Mouse (Mus musculus): Measurements from ENCODE around the gene Ssbp2. TPM values are rescaled to one million over a fixed set of nuclear protein-coding genes. Genes with fewer than 3 reads are reported as not detected.

The Ssbp2 gene
- total RNA-seq, 2 experiments from 2014 or later: 56.3 to 62.0 TPM

DNA sequence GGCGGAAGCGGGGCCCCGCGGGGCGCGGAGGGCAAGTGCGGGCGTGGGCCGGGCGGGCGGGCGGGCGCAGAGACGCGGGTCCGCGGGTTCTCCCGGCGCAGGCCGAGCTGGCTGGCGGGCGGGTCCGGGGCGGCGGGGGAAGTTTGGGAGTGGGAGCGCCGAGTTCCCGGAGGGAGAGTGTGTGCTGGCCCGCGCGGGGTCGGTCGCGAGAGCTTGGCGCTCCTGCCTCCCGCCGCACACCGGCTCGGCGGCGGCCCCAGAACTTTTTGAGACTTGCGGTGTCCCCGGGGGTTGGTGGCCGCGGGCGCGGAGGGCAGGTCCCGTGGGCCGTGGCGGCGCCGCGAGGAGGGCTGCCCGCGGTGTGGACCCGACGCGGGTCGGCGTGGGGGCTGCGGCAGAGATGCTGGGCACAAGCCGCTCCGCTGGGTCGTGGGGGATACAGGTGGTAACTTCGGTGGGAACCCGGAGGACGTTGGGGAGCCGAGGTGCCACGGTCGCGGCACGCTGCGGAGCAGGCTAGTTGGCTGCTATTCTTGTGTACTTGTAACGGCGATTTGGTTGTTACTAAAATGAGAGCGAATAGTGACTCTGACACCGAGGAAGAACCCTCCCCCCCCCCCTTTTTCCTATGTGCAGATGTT lies 1.7 kb downstream of the Ssbp2 start:
- peak; percentile 52 for DNase-seq

DNA sequence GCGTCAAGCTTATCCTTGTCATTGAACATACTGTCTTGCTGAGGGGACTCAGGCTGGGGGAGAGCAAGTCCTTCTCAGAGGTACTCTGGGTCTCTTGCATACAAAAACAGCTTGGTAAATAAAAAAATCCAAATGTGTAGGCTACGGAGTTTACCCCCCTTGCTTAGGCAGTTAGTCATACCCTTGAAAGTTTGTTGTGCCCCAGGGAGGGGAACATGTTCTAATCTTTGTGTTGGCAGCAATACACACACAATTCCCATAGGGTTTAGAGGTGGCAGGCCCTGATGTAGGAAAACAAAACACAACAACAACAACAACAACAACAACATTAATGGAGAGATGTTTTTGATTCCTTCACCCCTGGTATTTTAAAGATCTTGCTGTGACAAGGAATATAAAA lies 2.3 kb downstream of the Ssbp2 start:
- DNase-seq: no peak

DNA sequence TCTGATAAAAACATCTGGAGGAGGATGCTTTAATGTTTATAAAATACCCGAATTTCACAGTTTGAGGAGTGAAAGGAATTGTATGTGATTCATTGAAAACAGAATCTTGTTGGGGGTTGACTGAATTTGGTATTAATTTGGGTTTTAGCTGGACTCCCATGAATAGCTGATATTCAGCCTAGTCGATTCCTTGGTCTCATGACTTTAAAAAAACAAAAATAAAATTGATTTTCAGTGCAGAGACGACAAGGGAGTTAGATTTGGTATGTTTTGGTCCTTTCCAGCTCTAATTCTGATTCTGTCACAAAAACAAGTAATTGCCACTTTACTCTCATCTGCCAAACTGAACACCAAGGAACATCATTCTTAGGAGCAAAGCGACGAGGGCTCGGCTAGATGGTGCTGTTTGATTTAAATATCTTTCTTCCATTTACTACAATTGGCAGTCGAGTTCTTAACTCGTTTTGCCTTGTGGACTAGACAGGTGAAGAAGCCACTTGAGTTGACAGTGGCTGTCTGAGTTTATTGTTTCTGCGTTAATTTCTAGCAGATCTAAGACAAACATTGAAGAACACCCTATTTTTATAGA lies 2.9 kb downstream of the Ssbp2 start:
- DNase-seq: peak; percentile 26

DNA sequence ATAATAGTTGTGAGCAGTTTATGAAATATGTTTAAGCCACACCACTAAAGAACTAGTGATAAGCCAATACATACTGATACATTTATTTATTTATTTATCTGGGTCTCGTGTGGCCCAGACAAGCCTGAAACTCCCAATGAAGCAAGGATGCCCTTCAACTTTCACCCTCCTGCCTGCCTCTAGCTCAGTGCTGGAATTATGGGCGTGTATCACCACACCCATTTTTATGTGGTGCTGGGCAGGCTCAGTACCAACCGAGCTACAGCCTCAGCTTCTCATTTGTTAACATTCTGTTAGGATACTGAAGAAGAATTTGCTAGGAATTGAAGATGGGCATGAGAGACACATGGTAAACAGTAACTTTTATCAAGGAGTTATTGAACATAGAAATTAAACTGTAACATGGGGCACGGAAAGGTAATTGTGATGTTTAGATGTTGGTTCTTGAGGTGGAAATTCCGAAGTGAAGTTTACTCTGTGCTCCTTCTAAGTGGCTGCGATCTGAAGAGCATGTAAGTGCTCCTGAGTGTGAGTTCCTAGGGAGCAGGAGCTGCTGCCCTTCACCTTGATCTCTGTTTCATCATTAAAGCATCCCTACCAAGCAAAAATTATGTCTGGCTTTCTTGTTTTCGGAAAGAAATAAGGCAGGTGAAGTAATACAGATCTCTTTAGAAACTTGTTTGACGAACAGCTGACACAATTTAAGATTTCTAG lies 5.1 kb downstream of the Ssbp2 start:
- no peak for DNase-seq

DNA sequence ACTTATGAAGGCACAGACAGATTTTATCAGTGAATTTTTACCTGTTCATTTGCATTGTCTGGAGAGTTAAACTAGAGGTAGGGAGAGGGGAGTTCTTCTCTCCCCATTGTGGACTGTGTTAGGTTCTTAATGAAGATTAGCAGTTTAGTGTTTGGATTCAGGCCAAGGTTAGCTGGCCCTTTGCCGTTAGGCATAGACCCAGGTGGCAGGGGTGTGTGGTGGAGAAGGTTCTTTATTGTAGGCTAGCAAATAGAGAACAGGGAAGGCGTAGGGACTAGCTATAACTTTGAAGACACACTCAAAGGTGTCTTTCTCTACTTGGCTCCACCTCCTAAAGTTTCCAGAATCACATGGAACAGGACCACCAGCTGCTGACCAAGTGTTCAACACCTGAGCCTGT lies 11.5 kb downstream of the Ssbp2 start:
- DNase-seq: peak; percentile 62

DNA sequence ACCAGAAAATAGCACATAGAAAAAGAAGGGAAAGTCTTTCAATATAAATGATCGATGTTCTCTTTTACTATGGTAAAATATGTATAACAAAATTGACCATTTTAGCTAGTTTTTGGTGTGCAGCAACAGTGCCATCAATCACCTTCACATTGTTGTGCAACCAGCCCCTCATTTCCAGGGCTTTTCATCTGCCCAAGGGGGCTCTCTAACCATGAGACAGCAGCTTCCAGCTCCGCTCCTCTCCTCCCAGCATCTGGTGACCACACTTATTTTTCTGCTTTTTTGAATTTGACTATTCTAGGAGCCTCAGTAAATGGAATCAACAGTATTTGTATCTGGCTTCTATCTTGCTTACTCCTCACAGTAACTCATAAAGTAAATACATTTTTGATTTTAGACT lies 11.9 kb downstream of the Ssbp2 start:
- no peak for DNase-seq

DNA sequence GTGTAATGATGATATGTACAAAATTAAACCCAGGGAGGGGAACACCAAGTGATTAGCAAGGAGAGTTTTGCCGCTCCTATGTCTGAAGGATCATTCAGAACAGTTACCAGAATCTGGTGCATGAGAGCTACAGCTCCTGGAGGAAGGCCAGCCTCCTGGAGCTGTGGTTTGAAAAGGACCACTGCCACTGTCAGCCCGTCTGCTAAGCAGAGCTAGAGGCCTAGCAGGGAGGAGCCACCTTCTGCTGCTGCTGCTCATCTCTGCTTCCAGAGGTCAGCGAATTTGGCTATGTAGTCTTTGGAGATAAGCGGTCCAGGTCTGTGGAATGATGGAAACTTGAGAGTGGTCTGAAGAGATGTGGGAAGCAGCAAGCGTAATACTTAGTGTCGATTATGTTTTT lies 13.4 kb downstream of the Ssbp2 start:
- peak; percentile 16 for DNase-seq

DNA sequence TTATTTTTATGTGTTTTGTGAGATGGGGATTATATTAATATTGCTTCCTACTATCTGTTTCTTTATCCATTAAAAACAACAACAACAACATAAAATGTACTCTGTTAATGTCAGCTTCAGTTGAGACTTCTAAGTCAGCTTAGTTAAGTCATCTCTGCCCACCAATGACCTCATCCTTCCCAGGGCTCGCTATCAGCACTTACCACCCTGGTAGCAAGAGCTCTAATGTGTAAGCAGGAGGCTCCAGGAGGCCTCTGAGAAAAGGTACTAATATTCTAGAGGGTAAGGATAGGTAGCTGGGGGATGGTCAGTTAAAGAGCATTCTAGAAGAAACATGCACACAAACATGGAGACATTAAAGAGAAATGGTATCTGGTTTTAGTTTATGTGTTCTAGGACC lies 13.9 kb downstream of the Ssbp2 start:
- no peak for DNase-seq

DNA sequence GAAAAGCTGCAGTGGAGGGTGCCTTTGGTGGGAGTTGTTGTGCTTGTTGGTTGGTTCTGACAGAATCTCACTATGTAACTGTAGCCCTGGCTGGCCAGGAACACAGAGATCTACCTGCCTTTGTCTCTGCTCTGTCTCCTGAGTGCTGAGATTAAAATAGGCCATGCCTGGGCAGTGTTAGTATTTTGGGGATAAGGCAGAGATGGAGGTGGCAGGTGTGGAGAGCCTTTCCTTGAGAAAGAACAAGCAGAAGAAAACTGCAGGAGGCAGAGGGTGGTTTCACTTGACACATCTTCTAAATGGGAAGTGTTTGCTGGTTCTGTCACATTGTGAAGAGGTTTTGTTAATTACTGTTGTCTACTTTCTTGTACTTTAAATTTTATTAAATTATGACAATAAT lies 15.8 kb downstream of the Ssbp2 start:
- DNase-seq: no peak

DNA sequence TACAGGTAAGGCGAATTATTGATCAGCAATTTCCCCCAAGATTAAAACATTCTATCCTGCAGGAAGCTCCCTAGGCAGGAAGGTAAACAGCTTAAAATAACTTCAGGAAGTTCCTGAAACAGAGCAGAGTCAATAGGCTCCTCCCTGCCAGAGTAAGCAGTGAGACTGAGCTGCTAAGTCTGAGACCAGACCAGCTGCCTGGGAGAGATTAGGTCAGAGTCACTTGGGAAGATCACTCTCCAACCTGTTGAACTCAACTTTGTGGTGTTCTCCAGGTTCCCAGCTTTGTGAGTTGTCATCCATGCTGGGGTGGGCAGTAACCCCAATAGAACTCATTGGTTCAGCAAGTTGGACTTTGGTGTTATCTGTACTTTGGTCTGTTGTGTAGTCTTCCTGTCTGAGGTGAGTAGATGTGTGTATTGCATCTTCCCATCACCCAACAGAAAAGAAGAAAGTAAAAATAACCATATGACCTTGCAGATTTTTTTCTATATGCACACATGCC lies 16.6 kb downstream of the Ssbp2 start:
- no peak for DNase-seq

DNA sequence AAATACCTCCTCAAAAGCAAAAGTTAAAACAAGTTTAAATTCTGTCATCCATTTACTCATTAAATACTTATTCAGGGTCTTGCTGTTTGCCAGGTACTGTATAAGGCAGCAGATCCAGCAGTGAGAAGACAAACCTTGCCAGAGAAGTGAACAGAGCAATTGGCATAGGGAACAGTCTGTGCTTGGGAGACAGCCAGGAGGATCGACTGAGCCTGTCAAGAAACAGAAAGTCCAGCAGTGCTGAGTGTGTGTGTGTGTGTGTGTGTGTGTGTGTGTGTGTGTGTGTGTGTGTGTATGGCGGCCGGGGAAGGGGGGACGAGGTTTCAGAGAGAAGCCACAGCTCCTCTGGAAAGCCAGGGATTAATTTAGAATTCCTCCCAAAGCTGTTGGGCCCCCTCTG lies 17.9 kb downstream of the Ssbp2 start:
- peak; percentile 68 for DNase-seq

DNA sequence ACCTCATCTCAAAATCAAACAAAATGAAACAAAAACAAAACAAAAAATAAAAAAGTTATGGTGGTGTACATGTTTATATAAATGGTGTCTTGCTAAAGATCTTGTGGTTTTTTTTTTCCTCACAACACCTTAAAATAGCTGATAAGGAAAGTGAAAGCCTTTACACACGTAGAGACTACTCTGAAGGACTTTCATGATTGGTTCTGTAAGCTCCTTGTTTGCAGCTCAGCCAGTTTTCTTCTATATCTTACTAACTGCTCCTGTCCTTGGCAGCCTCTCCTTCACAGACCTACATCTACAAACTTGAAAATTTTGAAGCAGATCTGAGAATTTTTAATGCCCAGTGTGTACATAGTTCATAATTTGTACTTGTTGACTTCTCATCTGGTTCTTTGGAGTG lies 24.2 kb downstream of the Ssbp2 start:
- no peak for DNase-seq

DNA sequence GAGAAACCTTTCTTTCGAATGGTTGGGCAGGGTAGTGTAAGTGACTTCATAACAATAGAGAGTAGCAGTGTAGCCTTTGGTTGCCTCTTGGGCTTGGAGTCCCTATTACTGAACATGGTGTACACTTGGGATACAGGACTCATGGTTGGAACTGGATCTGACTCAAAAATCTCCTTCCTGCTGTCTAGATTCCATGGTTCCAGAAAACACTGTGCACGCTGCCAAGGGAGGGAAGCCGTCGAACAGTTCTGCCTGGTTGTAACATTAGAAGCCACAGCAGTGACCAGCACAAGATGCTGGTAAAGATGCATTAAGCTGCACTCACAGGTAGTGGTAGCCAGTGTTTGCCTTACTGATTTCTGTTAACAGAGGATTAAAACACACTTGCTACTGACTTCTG lies 32.0 kb downstream of the Ssbp2 start:
- no peak for DNase-seq

DNA sequence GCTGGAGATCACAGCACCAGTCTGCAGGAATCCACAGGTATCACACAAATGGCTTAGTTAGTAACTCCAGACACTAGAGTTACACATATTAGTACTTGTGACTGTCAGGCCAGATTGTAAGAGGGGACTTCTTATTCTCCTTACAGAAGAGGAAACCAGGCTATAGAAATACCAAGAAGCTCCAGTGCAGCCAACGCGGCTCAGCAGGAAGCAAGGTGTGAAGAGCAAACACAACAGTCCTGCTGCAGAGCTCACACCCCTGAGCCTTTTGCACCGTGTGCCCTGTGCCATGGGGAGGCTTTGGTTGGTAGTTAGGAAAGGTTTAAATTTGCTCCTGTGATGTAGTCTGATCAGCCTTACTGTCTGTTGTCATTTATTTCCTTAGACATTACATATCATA lies 37.0 kb downstream of the Ssbp2 start:
- DNase-seq: no peak

DNA sequence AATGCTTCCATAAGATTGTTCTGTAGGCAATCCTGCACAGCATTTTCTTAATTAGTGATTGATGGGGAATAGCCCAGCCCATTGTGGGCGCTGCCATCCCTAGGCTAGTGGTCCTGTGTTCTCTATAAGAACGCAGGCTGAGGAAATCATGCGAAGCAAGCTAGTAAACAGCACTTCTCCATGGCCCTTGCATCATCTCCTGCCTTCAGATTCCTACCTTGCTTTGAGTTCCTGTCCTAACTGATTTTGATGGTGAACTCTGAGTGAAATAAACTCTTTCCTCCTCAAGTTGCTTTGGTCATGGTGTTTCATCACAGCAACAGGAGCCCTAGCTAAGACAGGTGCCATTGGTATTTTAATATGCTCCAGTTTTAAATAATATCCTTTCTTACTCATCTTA lies 41.7 kb downstream of the Ssbp2 start:
- no peak for DNase-seq

DNA sequence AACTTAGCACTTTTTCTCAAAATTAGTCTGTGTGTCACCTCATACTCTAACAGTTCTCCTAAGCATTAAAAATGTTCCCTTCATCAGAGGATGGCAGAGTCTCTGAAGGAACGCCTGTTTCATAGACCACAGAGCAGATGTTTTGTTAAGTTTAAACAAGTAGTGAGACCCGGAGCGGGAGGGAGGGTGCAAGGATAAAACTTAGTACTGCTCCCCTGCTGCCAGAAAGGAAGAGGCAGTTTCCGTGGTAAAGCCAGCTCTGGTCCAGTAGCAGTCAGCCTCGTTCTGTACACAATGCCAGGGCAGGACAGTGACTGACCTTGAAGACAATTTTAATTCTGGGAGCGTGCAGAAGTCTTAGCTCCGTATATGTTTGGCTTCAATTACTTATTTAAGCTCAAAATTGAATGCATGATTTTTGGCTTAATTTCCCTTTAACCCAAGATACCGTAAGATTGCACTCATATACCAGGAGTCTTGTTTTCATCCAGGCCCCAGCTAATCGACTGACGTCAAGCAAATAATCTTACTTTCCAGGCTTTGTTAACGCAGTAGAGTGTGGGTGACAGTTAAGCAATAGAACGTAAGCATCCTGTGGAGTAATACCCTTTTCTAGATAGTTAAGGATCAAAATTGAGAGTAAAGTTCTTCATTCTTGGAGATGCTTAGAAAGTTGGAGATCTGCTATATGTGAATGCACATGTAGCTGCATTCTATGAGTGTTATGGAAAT lies 42.7 kb downstream of the Ssbp2 start:
- DNase-seq: no peak

DNA sequence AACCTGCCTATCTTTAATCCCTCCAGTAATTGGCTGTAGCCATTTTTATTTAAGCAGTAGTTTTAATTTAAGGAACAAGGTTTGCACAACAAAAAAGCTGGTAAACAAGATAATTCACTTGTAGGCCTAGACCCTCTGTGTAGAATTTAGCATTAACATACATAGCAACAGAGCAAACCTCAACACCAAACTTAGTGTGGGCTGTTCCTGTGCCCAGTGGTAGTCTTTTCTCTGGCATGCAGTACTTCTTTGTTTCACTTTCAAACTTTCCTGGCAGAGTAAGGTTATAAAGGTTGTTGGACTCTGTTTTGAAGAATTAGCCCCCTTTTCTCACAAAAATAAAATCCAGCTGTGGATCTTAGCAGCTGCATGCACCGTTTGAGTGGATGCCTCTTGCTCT lies 48.9 kb downstream of the Ssbp2 start:
- no peak for DNase-seq

DNA sequence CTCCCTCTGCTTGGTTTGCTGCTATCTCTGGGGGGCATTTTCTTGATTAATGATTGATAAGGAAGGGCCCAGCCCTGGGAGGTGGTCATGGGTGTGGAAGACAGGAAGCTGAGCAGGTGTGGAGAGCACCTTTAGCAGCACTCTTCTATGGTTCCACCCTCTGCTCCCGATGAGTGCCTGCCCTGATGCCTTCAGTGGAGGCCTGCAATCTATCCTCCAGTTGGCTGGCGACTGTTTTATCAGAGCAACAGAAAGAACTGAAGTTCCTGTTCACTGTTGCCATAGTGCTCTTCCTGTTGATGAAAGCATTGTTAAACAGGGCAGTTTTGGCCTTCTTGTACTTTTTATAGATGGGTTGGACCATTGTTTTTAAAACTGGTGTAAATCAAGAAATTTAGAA lies 49.4 kb downstream of the Ssbp2 start:
- DNase-seq: no peak

DNA sequence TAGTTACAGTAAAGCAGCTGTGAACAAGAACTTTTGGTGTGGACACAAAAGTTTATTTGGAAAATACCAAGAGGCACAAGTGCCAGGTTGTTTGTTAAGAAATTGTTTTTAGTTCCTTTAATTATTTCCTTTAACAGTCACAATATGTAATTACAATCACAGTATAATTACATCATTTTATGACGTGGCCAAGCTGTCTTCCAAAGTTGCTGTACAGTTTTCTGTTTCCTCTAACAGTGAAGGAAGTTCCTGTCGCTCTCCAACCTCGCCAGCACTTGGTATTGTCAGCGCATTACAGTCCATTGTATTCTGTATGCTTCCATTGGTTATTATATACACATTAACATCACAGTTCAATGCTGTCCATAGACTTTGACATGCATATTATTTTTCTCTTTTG lies 54.9 kb downstream of the Ssbp2 start:
- no peak for DNase-seq

DNA sequence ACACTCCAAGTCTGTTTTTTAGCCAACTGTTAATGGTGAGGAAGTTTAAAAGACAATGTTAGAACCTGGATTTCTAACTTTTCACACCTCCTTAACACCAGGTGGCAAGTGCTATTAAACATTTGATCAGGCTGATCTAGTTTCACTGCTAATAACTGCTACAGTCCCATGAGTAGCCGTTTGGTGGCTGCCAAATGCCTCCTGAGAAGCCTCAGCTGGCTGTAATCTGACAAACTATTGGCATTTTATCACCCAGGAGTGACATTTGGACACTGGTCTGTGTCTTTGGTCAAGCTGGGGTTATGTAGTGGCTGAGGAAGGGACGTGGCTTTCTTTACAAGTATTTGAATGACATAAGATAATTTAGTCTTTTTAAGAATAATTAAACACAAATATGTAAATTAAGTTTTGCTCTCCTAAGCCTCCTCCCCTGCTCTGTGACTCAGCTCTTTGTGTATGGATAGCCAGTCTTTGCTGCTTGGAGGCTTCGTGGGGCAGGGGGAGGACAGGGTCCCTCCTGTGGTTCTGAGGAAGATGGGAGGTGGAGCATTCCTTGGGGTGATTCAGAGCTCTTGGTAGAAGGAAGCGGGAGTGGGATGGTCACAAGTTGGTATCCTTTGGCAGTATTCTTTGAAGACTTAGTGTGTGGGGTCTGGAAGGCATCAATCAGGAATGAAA lies 60.1 kb downstream of the Ssbp2 start:
- DNase-seq: no peak

DNA sequence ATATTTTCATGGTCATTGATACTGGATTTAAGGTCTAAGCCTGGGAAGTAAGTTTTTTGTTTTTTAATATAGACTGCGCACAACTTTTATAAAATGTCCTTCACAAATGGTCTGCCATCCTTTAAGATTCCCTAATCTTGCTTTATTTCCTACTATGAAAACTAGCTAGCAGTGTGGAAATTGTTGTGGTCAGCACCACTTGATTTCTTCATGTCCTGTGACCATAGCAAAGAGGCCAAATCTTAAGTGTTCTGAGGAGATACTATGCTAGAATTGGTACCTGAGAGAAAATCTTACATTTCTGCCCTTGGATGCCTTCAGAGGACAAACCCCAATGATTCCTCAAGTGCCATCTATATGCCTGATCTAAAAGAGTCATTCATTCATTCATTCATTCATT lies 60.9 kb downstream of the Ssbp2 start:
- DNase-seq: no peak

DNA sequence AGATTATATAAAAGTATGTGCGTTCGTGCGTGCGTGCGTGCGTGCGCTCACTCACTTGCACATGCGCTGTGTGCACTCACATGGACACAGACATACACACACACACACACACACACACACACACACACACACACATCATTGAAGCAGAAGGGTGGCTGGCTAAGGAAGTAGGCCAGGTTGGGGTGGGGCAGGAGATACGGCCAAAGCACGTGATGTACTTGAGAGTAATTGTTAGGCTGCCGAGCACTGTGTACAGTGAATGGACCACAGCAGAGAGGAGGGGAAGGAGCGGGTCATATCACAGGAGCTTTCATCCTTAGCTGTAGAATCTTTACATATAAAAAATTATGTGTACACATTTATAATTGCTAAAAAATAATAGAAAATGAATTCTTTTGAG lies 66.0 kb downstream of the Ssbp2 start:
- DNase-seq: no peak

DNA sequence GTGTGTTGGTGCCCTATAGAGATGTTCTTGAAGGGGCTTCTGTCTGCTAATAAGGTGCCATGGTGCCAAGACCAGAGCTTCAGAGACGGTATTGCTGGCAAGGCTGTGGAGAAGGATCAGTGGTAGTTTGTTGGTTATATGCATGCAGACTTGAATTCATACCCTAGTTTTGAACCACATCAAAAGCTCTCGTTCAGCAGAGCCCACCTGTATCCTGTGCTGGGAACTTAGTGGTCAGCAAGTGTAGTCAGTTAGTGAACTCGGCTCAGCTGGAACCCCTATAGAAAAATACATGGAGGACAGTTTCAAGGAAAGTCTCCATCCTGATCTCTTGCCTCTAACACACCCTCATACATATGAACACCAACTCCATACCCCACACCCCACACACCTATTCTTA lies 69.7 kb downstream of the Ssbp2 start:
- DNase-seq: no peak

Measured in heart, postnatal 4 days (tissue).